Mouse (Mus musculus) brain, adult 10 weeks (tissue): Measurements from ENCODE around the gene Myo9b. TPM values are rescaled to one million over a fixed set of nuclear protein-coding genes. Genes with fewer than 3 reads are reported as not detected.

ENCODE experiments used
- polyA plus RNA-seq: library from polyadenylated mRNA; stranded (reverse); fragments of 350-450 nt; fragmentation: Illumina TruSeq; extraction: RNeasy Lipid Tissue Mini Kit (QIAGEN cat#74804); gene quantifications from one replicate; pipeline ENCODE4 v1.2.3, GENCODE M21; 2015; ENCODE audit warnings: low read depth, low replicate concordance

Myo9b gene
- 25.3 TPM for polyA plus RNA-seq

GRCm38 (mm10) chr8:71272286-71273150 is at the start of gene Myo9b, which contains the start of gene Haus8:
TSS of gene Myo9b (plus strand) at chr8:71272714.
TSS of gene Haus8 (minus strand) at chr8:71272934.

GRCm38 (mm10) chr8:71366771-71367528 is 94.4 kb downstream of the Myo9b start, which contains the start of gene Use1:
TSS of gene Use1 (plus strand) at chr8:71366848.

DNA sequence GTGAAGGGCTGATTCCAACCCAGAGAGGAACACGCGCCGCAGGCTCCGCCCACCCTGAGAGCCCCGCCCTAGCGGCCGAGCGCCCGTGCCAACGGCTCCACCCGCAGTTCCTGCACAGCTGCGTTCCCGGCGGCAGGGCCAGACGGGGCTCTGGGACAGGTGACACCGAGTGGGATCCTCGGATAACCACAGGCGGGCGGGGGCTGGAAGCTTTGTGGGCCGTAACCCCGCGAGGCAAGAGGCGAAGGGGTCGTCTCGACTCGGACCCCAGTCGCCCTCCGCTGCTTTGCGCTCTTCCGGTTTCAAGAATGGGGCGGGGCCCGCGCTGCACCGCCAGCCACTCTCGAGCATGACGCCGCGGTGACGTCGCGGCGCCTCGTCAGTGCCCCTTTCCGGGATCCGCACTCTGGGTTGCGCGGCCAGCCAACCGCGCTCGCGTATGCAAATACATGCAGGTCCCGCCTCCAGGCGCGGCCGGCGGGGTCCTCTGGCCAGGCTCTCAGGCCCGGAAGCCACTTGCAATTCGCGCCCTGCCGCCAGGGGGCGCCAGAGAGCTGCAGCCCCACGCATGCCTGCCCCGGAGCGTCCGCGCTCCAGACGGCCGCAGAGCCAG is 98.8 kb downstream of the Myo9b start, which contains the start of gene Ocel1:
Gene Ocel1, plus strand, starts transcription at position 63 of the 613 bp plus-strand sequence.

DNA sequence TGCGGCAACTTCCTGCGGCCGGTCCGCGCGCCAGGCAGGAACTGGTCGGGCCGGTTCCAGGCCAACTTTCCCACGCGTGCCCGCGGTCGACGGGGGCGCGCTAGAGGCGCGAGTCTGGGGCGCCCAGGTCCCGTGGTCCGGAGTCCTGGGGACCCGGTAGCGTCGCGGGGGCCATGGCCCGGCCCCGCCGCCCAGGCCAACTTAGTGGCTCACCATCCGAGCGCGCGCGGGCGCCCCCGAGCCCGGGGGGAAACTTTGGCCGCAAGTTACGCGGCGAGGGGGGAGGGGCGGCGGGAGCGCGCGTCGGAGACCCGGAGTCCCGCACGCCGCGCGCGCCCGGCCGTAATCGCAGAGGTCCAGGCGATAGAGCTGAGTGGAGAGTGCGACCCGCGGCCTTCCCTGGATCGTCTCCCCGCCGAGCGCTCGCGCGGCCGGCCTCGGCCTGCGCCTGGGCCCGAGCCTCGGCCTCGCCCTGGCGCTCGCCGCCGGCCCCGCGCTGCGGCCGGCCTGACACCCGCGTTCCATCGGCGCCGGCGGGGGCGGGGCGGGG is 109.0 kb downstream of the Myo9b start, which contains the start of gene Nr2f6:
Gene Nr2f6, minus strand, starts transcription at position 540 of the 550 bp plus-strand sequence.

GRCm38 (mm10) chr8:71395629-71396028 is 123.1 kb downstream of the Myo9b start, which contains the start of gene Ushbp1:
TSS of gene Ushbp1 (minus strand) at chr8:71395802.

GRCm38 (mm10) chr8:71396639-71397305 is 124.3 kb downstream of the Myo9b start, which contains the start of gene Babam1:
TSS of gene Babam1 (plus strand) at chr8:71396861.

GRCm38 (mm10) chr8:71405401-71406098 is 133.0 kb downstream of the Myo9b start, which contains the start of gene Ankle1:
TSS of gene Ankle1 (plus strand) at chr8:71406010.

Other genes starting within 250 kb of the Myo9b start
- gene Haus8, start 220 bp downstream of the Myo9b start, polyA plus RNA-seq, result 16.5 TPM
- 174 TPM for gene Use1, start 94.1 kb downstream of the Myo9b start, polyA plus RNA-seq
- 11.4 TPM for gene Ocel1, start 98.6 kb downstream of the Myo9b start, polyA plus RNA-seq
- 24.3 TPM for gene Nr2f6, start 109.2 kb downstream of the Myo9b start, polyA plus RNA-seq
- 4.5 TPM for gene Ushbp1, start 123.1 kb downstream of the Myo9b start, polyA plus RNA-seq
- 120 TPM for gene Babam1, start 124.1 kb downstream of the Myo9b start, polyA plus RNA-seq
- 0.43 TPM for gene Ankle1, start 133.3 kb downstream of the Myo9b start, polyA plus RNA-seq
- 254 TPM for gene Abhd8, start 190.9 kb downstream of the Myo9b start, polyA plus RNA-seq
- gene Mrpl34, start 192.2 kb downstream of the Myo9b start, polyA plus RNA-seq, result 76.2 TPM
- 68.9 TPM for gene Dda1, start 196.5 kb downstream of the Myo9b start, polyA plus RNA-seq
- gene Ano8, start 213.2 kb downstream of the Myo9b start, polyA plus RNA-seq, result 27.6 TPM
- gene Gtpbp3, start 215.4 kb downstream of the Myo9b start, polyA plus RNA-seq, result 27.3 TPM
- 7.4 TPM for gene Plvap, start 239.0 kb downstream of the Myo9b start, polyA plus RNA-seq